Mouse (Mus musculus): ENCODE measurements around the gene Cdh3. TPM values are rescaled to one million over a fixed set of nuclear protein-coding genes. Genes with fewer than 3 reads are reported as not detected.
"Not testable (repeated sequence)": the region's sequence is repeated elsewhere in the genome, so short reads cannot be mapped to it uniquely, and the experiment has no call there.

Gene Cdh3
- polyA plus RNA-seq, 1 experiment from 2014 or later, result 0.53 TPM

- no peak overlapping the region for H3K27ac ChIP-seq
- no peak for ATAC-seq
- no peaks in the 10 kb centered on the region for H3K36me3 ChIP-seq (ENCODE audit: poor library complexity, severe bottlenecking)
- no peaks in the 10 kb centered on the region for H3K4me1 ChIP-seq
- no peak overlapping the region for H3K4me3 ChIP-seq
- no peaks in the 10 kb centered on the region for H3K27me3 ChIP-seq
- H3K4me2 ChIP-seq, result no peak overlapping the region
- no peak overlapping the region for H3K9ac ChIP-seq
- H3K9me3 ChIP-seq (replicated peaks), result peaks cover 9% of the 10 kb centered on the region; the same call in 1 of the 2 replicates
- 93% methylated on average over 5 of the region's 5 CpGs for WGBS
These were observed 43.3 kb downstream of the Cdh3 start for GRCm38 (mm10) chr8:106554011-106554410.

GRCm38 (mm10) chr8:106556068-106556645 lies 45.5 kb downstream of the Cdh3 start:
- no peaks in the 10 kb centered on the region for H3K36me3 ChIP-seq (ENCODE audit: poor library complexity, severe bottlenecking)
- H3K9ac ChIP-seq, result no peak overlapping the region
- no peaks in the 10 kb centered on the region for H3K27me3 ChIP-seq
- H3K4me1 ChIP-seq, result no peaks in the 10 kb centered on the region
- WGBS, result 86% methylated on average over 6 of the region's 7 CpGs
- no peak for ATAC-seq
- no peak overlapping the region for H3K27ac ChIP-seq
- no peak overlapping the region for H3K4me3 ChIP-seq
- peaks cover 9% of the 10 kb centered on the region; the same call in 1 of the 2 replicates for H3K9me3 ChIP-seq (replicated peaks)
- no peak overlapping the region for H3K4me2 ChIP-seq

GRCm38 (mm10) chr8:106559844-106560243 lies 49.2 kb downstream of the Cdh3 start:
- Histone ChIP-seq H3K27ac (no peak overlapping the region), H3K9ac (no peak overlapping the region), H3K4me2 (no peak overlapping the region), H3K9me3 (replicated peaks) (peaks cover 9% of the 10 kb centered on the region; the same call in 1 of the 2 replicates), H3K4me1 (no peaks in the 10 kb centered on the region), H3K36me3 (ENCODE audit: poor library complexity, severe bottlenecking) (no peaks in the 10 kb centered on the region), H3K27me3 (no peaks in the 10 kb centered on the region), H3K4me3 (no peak overlapping the region)
- ATAC-seq, result no peak
- 69% methylated on average over 9 of the region's 9 CpGs for WGBS

- H3K27me3 ChIP-seq, result no peaks in the 10 kb centered on the region
- H3K4me2 ChIP-seq, result no peak overlapping the region
- no peak for ATAC-seq
- no peaks in the 10 kb centered on the region for H3K36me3 ChIP-seq (ENCODE audit: poor library complexity, severe bottlenecking)
- H3K4me3 ChIP-seq, result no peak overlapping the region
- H3K9ac ChIP-seq, result no peak overlapping the region
- H3K9me3 ChIP-seq (replicated peaks), result peaks cover 9% of the 10 kb centered on the region; the same call in 1 of the 2 replicates
- H3K4me1 ChIP-seq, result no peaks in the 10 kb centered on the region
- no peak overlapping the region for H3K27ac ChIP-seq
- WGBS, result 31% methylated on average over 21 of the region's 21 CpGs
These were observed 50.6 kb downstream of the Cdh3 start for GRCm38 (mm10) chr8:106561097-106561865.

- Histone ChIP-seq H3K4me3 (no peak overlapping the region), H3K9ac (no peak overlapping the region), H3K36me3 (ENCODE audit: poor library complexity, severe bottlenecking) (no peaks in the 10 kb centered on the region), H3K27ac (no peak overlapping the region), H3K4me2 (no peak overlapping the region), H3K27me3 (no peaks in the 10 kb centered on the region), H3K4me1 (no peaks in the 10 kb centered on the region), H3K9me3 (replicated peaks) (no peaks in the 10 kb centered on the region)
- 83% methylated on average over 3 of the region's 3 CpGs for WGBS
- ATAC-seq, result no peak
These were observed 53.0 kb downstream of the Cdh3 start for GRCm38 (mm10) chr8:106563691-106564182.

- WGBS, result 40% methylated on average over 6 of the region's 7 CpGs
- Histone ChIP-seq H3K27me3 (no peaks in the 10 kb centered on the region), H3K4me1 (no peaks in the 10 kb centered on the region), H3K9ac (no peak overlapping the region), H3K4me2 (no peak overlapping the region), H3K36me3 (ENCODE audit: poor library complexity, severe bottlenecking) (no peaks in the 10 kb centered on the region), H3K4me3 (no peak overlapping the region), H3K9me3 (replicated peaks) (no peaks in the 10 kb centered on the region), H3K27ac (no peak overlapping the region)
- no peak for ATAC-seq
These were observed 58.3 kb downstream of the Cdh3 start for GRCm38 (mm10) chr8:106569006-106569405.

GRCm38 (mm10) chr8:106570386-106570785 lies 59.7 kb downstream of the Cdh3 start:
- ATAC-seq, result no peak
- Histone ChIP-seq H3K36me3 (ENCODE audit: poor library complexity, severe bottlenecking) (no peaks in the 10 kb centered on the region), H3K27ac (no peak overlapping the region), H3K9me3 (replicated peaks) (no peaks in the 10 kb centered on the region), H3K27me3 (no peaks in the 10 kb centered on the region), H3K9ac (no peak overlapping the region), H3K4me1 (no peaks in the 10 kb centered on the region), H3K4me3 (no peak overlapping the region), H3K4me2 (no peak overlapping the region)
- WGBS, result 86% methylated on average over 4 of the region's 4 CpGs

GRCm38 (mm10) chr8:106571551-106572172 lies 61.0 kb downstream of the Cdh3 start:
- H3K36me3 ChIP-seq (ENCODE audit: poor library complexity, severe bottlenecking), result no peaks in the 10 kb centered on the region
- no peaks in the 10 kb centered on the region for H3K9me3 ChIP-seq (replicated peaks)
- H3K27me3 ChIP-seq, result no peaks in the 10 kb centered on the region
- no peak overlapping the region for H3K27ac ChIP-seq
- no peak overlapping the region for H3K4me3 ChIP-seq
- H3K4me2 ChIP-seq, result no peak overlapping the region
- no peak for ATAC-seq
- H3K9ac ChIP-seq, result no peak overlapping the region
- H3K4me1 ChIP-seq, result no peaks in the 10 kb centered on the region
- 86% methylated on average over 5 of the region's 5 CpGs for WGBS

- not testable (repeated sequence) for ATAC-seq; H3K27ac ChIP-seq; H3K9ac ChIP-seq; H3K4me3 ChIP-seq; H3K27me3 ChIP-seq; H3K4me2 ChIP-seq; H3K9me3 ChIP-seq (replicated peaks); H3K4me1 ChIP-seq; H3K36me3 ChIP-seq (ENCODE audit: poor library complexity, severe bottlenecking)
- WGBS, result 92% methylated on average over 1 of the region's 1 CpGs
These were observed 61.5 kb downstream of the Cdh3 start for GRCm38 (mm10) chr8:106572175-106572574.

- ATAC-seq; H3K4me1 ChIP-seq; H3K4me3 ChIP-seq; H3K27ac ChIP-seq; H3K4me2 ChIP-seq; H3K27me3 ChIP-seq; H3K36me3 ChIP-seq (ENCODE audit: poor library complexity, severe bottlenecking); H3K9ac ChIP-seq; H3K9me3 ChIP-seq (replicated peaks): not testable (repeated sequence)
- 74% methylated on average over 20 of the region's 20 CpGs for WGBS
These were observed 62.5 kb downstream of the Cdh3 start, which contains the start of gene Gm10073 for GRCm38 (mm10) chr8:106573168-106573567. Gene Gm10073, minus strand, starts transcription at chr8:106573461.

GRCm38 (mm10) chr8:106574283-106574682 lies 63.6 kb downstream of the Cdh3 start:
- Histone ChIP-seq H3K9me3 (replicated peaks) (no peaks in the 10 kb centered on the region), H3K4me2 (no peak overlapping the region), H3K4me3 (no peak overlapping the region), H3K36me3 (ENCODE audit: poor library complexity, severe bottlenecking) (no peaks in the 10 kb centered on the region), H3K27me3 (no peaks in the 10 kb centered on the region), H3K27ac (no peak overlapping the region), H3K9ac (no peak overlapping the region), H3K4me1 (no peaks in the 10 kb centered on the region)
- no peak for ATAC-seq
- 93% methylated on average over 4 of the region's 4 CpGs for WGBS

- H3K4me3 ChIP-seq, result no peak overlapping the region
- H3K4me2 ChIP-seq, result no peak overlapping the region
- H3K27ac ChIP-seq, result no peak overlapping the region
- ATAC-seq, result no peak
- H3K27me3 ChIP-seq, result no peaks in the 10 kb centered on the region
- no peaks in the 10 kb centered on the region for H3K4me1 ChIP-seq
- no peaks in the 10 kb centered on the region for H3K36me3 ChIP-seq (ENCODE audit: poor library complexity, severe bottlenecking)
- no peaks in the 10 kb centered on the region for H3K9me3 ChIP-seq (replicated peaks)
- no peak overlapping the region for H3K9ac ChIP-seq
- 59% methylated on average over 6 of the region's 6 CpGs for WGBS
These were observed 66.3 kb downstream of the Cdh3 start for GRCm38 (mm10) chr8:106576849-106577555.

Measured in forebrain, embryonic 13.5 days (tissue).